Mouse (Mus musculus): Measurements from ENCODE around the gene Tut4. TPM values are rescaled to one million over a fixed set of nuclear protein-coding genes. Genes with fewer than 3 reads are reported as not detected.

Gene Tut4
- 75.9 and 88.3 TPM in 2 replicates for polyA plus RNA-seq (2011; ENCODE audit: insufficient read depth, insufficient read length, low read depth, missing spikeins)

DNA sequence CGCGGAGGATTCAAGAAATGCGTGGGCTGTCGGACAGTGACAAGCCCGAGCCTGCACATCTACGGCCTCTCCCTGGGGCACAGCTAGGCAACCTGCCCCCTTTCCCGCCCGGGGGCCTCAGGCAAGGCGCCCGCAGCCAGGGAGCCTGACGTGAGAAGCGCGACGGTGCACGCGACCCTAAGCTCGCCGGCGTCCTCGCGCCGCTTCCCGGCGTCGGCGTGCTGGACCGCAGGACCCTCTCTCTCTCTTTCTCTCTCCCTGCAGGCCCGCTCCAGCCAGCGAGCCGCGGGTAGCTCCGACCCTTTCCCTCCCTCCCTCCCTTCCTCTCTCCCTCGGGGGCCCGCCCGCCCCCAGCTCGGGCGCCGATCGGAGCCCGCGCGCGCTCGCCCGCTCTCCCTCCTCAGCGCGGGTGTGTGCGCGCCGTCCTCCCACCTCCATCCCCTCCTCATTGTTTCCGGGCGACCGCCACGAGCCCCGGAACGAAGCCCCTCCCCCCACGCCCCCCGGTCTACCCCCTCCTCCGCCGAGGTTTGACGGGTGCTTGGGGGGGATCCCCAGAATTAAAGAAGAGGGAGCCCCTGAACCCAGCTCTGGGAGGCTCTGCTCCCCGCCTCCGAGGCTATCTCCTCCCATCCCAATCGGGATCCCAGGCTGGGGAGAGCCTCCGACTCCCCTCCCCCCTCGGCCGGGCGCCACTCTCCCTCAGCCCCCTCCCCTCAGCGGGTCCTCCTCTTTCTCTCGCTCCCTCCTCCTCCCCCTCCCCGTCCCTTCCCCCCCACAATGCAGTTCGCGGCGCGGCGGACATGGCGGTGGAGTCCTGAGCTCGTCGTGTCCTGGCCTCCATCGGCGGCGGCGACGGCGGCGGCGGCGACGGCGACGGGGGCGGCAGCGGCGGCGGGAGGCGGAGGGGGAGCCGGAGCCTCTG lies at the start of gene Tut4:
Gene Tut4 (plus strand): TSS at position 196 of the 925 bp plus-strand sequence.
- TF ChIP-seq EP300 (IDR thresholded peaks at IDR 0.05; ENCODE audit: insufficient read depth, low read depth, low read length) (peak; percentile 33; the same call in 1 of the 2 replicates), POLR2A (IDR thresholded peaks at IDR 0.05; ENCODE audit: insufficient read depth, low read length) (no peak)
- Histone ChIP-seq H3K27ac (ENCODE audit: insufficient read depth, low read length) (peak within 1 kb of the TSS; percentile 57; the same call in 1 of the 2 replicates), H3K4me3 (ENCODE audit: low read depth, low read length) (peak within 1 kb of the TSS; percentile 98), H3K27me3 (ENCODE audit: control insufficient read depth, insufficient read depth, low read length, poor library complexity, severe bottlenecking) (no peaks in the 10 kb centered on the region), H3K36me3 (ENCODE audit: control insufficient read depth, insufficient read depth, low read length, poor library complexity, severe bottlenecking) (no peaks in the 10 kb centered on the region; the same call in 1 of the 2 replicates), H3K9ac (ENCODE audit: low read depth, poor library complexity, severe bottlenecking) (peak within 1 kb of the TSS; percentile 94), H3K4me1 (ENCODE audit: control insufficient read depth, insufficient read depth, low read length) (no peaks in the 10 kb centered on the region), H3K9me3 (replicated peaks; ENCODE audit: control insufficient read depth, insufficient read depth, low read length, poor library complexity, severe bottlenecking) (no peaks in the 10 kb centered on the region)

DNA sequence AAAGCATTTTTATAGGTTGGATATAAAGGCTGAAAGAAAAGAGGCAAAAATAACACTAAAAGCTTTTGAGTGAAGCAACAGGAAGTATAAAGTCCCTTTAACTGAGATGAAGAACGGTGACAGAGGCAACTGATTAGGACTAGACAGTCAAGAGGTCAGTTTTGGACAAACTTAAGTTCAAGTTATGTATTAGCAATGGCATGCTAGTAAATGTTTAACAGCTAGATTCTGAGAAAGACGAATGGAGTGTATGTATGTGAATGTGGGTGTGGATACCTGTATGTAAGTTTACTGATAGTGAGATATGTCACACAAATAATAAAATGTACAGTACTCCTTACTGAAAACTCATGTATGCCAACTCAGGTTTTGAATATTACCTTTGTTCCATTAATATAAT lies 34.6 kb upstream of the Tut4 start:
- H3K9ac ChIP-seq (ENCODE audit: low read depth, poor library complexity, severe bottlenecking): no peak overlapping the region
- no peak overlapping the region for H3K27ac ChIP-seq (ENCODE audit: insufficient read depth, low read length)
- no peaks in the 10 kb centered on the region for H3K27me3 ChIP-seq (ENCODE audit: control insufficient read depth, insufficient read depth, low read length, poor library complexity, severe bottlenecking)
- H3K4me3 ChIP-seq (ENCODE audit: low read depth, low read length): no peak overlapping the region
- H3K4me1 ChIP-seq (ENCODE audit: control insufficient read depth, insufficient read depth, low read length): no peaks in the 10 kb centered on the region
- TF ChIP-seq POLR2A (IDR thresholded peaks at IDR 0.05; ENCODE audit: insufficient read depth, low read length): no peak
- H3K9me3 ChIP-seq (replicated peaks; ENCODE audit: control insufficient read depth, insufficient read depth, low read length, poor library complexity, severe bottlenecking): no peaks in the 10 kb centered on the region
- H3K36me3 ChIP-seq (ENCODE audit: control insufficient read depth, insufficient read depth, low read length, poor library complexity, severe bottlenecking): no peaks in the 10 kb centered on the region

- H3K36me3 ChIP-seq (ENCODE audit: control insufficient read depth, insufficient read depth, low read length, poor library complexity, severe bottlenecking): no peaks in the 10 kb centered on the region
- H3K9me3 ChIP-seq (replicated peaks; ENCODE audit: control insufficient read depth, insufficient read depth, low read length, poor library complexity, severe bottlenecking): no peaks in the 10 kb centered on the region
- H3K27ac ChIP-seq (ENCODE audit: insufficient read depth, low read length): no peak overlapping the region
- no peaks in the 10 kb centered on the region for H3K27me3 ChIP-seq (ENCODE audit: control insufficient read depth, insufficient read depth, low read length, poor library complexity, severe bottlenecking)
- no peak for TF ChIP-seq POLR2A (IDR thresholded peaks at IDR 0.05; ENCODE audit: insufficient read depth, low read length)
- TF ChIP-seq CTCF (IDR thresholded peaks at IDR 0.05; ENCODE audit: low read depth, low read length): no peak
- TF ChIP-seq EP300 (IDR thresholded peaks at IDR 0.05; ENCODE audit: insufficient read depth, low read depth, low read length): no peak
- H3K4me3 ChIP-seq (ENCODE audit: low read depth, low read length): no peak overlapping the region
- H3K4me1 ChIP-seq (ENCODE audit: control insufficient read depth, insufficient read depth, low read length): no peaks in the 10 kb centered on the region
- no peak overlapping the region for H3K9ac ChIP-seq (ENCODE audit: low read depth, poor library complexity, severe bottlenecking)
Measured at GRCm38 (mm10) chr4:108427719-108428340, 31.4 kb upstream of the Tut4 start.

DNA sequence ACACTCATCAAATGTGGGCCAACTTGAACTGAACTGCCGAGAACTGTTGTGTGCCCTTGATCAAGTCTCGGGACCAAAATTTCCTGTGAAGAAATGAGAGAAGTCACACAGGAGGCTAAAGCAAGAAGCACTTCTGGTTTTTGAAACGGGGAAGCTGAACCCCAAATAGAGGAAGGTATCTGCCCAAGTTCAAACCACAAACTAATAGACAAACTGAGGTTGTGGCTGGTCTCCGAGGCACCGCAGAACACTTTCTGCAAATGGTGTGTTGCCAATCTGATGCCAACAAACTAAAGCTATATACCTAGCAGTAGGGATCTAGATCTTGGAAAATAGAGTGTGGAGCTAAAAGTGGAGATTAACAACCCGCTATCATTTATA lies 30.9 kb upstream of the Tut4 start:
- no peaks in the 10 kb centered on the region for H3K9me3 ChIP-seq (replicated peaks; ENCODE audit: control insufficient read depth, insufficient read depth, low read length, poor library complexity, severe bottlenecking)
- TF ChIP-seq POLR2A (IDR thresholded peaks at IDR 0.05; ENCODE audit: insufficient read depth, low read length) (no peak), CTCF (IDR thresholded peaks at IDR 0.05; ENCODE audit: low read depth, low read length) (no peak), EP300 (IDR thresholded peaks at IDR 0.05; ENCODE audit: insufficient read depth, low read depth, low read length) (no peak)
- H3K4me3 ChIP-seq (ENCODE audit: low read depth, low read length): no peak overlapping the region
- no peaks in the 10 kb centered on the region for H3K27me3 ChIP-seq (ENCODE audit: control insufficient read depth, insufficient read depth, low read length, poor library complexity, severe bottlenecking)
- H3K9ac ChIP-seq (ENCODE audit: low read depth, poor library complexity, severe bottlenecking): no peak overlapping the region
- no peak overlapping the region for H3K27ac ChIP-seq (ENCODE audit: insufficient read depth, low read length)
- H3K4me1 ChIP-seq (ENCODE audit: control insufficient read depth, insufficient read depth, low read length): no peaks in the 10 kb centered on the region
- no peaks in the 10 kb centered on the region for H3K36me3 ChIP-seq (ENCODE audit: control insufficient read depth, insufficient read depth, low read length, poor library complexity, severe bottlenecking)

DNA sequence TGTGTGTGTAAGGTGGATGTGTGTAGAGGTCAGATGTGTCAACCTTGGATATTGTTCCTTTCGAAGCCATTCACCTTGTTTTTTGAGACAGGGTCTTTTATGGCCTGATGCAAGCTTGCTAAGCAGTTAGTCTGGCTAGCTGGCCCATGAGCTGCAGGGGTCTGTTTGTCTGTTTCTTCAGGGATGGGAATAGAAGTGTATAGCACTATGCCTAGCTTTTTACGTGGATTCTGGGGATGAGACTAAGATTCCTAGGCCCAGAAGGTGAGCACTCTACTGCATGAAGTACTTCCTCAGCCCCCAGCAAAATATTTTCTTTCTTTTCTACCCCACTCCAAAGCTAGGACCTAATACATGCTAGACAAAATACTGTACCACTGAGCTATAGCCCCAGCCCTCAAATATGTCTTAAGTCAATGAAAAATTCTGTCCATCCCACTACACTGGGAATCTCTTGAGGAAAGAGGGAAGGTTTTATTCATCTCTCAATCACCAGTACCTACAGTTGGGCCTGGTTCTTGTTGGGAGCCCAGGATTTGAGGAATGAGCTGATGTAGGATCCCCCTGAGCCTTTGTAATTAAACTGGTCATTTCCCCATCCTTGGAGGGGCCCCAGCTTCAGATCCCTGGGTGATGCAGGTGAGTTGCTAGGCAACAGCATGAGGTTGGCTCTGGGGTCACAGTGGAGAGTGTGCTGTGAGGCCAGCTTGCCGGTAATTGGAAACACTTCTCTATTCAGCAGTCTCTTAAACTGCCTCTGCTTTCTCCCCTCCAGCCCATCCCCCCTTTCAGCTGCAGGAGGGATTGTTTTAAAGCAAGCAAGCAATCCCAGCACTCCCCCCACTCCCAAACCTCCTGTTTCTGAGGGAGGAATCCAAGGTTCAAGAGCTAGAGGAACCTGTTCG lies 28.3 kb upstream of the Tut4 start:
- TF ChIP-seq CTCF (IDR thresholded peaks at IDR 0.05; ENCODE audit: low read depth, low read length) (no peak), POLR2A (IDR thresholded peaks at IDR 0.05; ENCODE audit: insufficient read depth, low read length) (no peak), EP300 (IDR thresholded peaks at IDR 0.05; ENCODE audit: insufficient read depth, low read depth, low read length) (no peak)
- Histone ChIP-seq H3K36me3 (ENCODE audit: control insufficient read depth, insufficient read depth, low read length, poor library complexity, severe bottlenecking) (no peaks in the 10 kb centered on the region), H3K4me1 (ENCODE audit: control insufficient read depth, insufficient read depth, low read length) (no peaks in the 10 kb centered on the region), H3K9me3 (replicated peaks; ENCODE audit: control insufficient read depth, insufficient read depth, low read length, poor library complexity, severe bottlenecking) (no peaks in the 10 kb centered on the region), H3K27me3 (ENCODE audit: control insufficient read depth, insufficient read depth, low read length, poor library complexity, severe bottlenecking) (no peaks in the 10 kb centered on the region), H3K27ac (ENCODE audit: insufficient read depth, low read length) (no peak overlapping the region), H3K9ac (ENCODE audit: low read depth, poor library complexity, severe bottlenecking) (no peak overlapping the region), H3K4me3 (ENCODE audit: low read depth, low read length) (no peak overlapping the region)

Measured in ES-Bruce4 (cell line).